31 mouse cellular contexts compared by ENCODE assay signal in genomic region chr10:34150454-34150853, GRCm38 (mm10). TPM values are rescaled to one million over a fixed set of nuclear protein-coding genes. Genes with fewer than 3 reads are reported as not detected.
A peak's percentile ranks its signal among the peaks of the same experiment; 100 is the strongest.
DNase-seq lines count a peak whose midpoint lies in the region; ATAC-seq lines count a peak whose summit lies in the region.
"Had no signal": no experiment of that assay in that cellular context is flagged by ENCODE, and none has a peak within 500 bp of the region (broad histone marks: within the 10 kb centered on the region; RNA-seq: fewer than 3 reads in every experiment).

No protein-coding gene starts in this region.

- H3K27ac ChIP-seq in kidney, embryonic 16.5 days (ENCODE audit: low read length): no peak overlapping the region
- peak overlapping the region; percentile 30; the same call in 1 of the 2 replicates for H3K27ac ChIP-seq in embryonic facial prominence, embryonic 10.5 days (replicated peaks)
- peak overlapping the region; percentile 41 for H3K27ac ChIP-seq in embryonic facial prominence, embryonic 13.5 days
- H3K27ac ChIP-seq in limb, embryonic 15.5 days: peak overlapping the region; percentile 27
- H3K27ac ChIP-seq in heart, embryonic 12.5 days (ENCODE audit: poor library complexity, severe bottlenecking): no peak overlapping the region
- H3K27ac ChIP-seq: hindbrain, embryonic 14.5 days; liver, embryonic 12.5 days; midbrain, embryonic 12.5 days; neural tube, embryonic 12.5 days had no signal

- H3K9ac ChIP-seq in kidney, embryonic 16.5 days (replicated peaks; ENCODE audit: low read length): no peak overlapping the region
- H3K9ac ChIP-seq in embryonic facial prominence, embryonic 13.5 days: no peak overlapping the region
- no peak overlapping the region for H3K9ac ChIP-seq in limb, embryonic 15.5 days
- H3K9ac ChIP-seq in heart, embryonic 12.5 days: no peak overlapping the region
- H3K9ac ChIP-seq: forebrain, postnatal 0 days; hindbrain, embryonic 14.5 days; liver, embryonic 12.5 days; liver, postnatal 0 days; midbrain, embryonic 12.5 days; neural tube, embryonic 12.5 days had no signal

- 0 out of 2 replicates have a peak, but pooled peaks cover 2% of the 10 kb centered on the region for H3K4me1 ChIP-seq in kidney, embryonic 16.5 days (ENCODE audit: insufficient read depth, low read length)
- peaks cover 22% of the 10 kb centered on the region for H3K4me1 ChIP-seq in embryonic facial prominence, embryonic 10.5 days
- peaks cover 13% of the 10 kb centered on the region for H3K4me1 ChIP-seq in embryonic facial prominence, embryonic 13.5 days
- H3K4me1 ChIP-seq in limb, embryonic 15.5 days: 0 out of 2 replicates have a peak, but pooled peaks cover 3% of the 10 kb centered on the region
- H3K4me1 ChIP-seq in heart, embryonic 12.5 days (replicated peaks): no peaks in the 10 kb centered on the region
- H3K4me1 ChIP-seq: liver, embryonic 12.5 days; midbrain, embryonic 12.5 days; neural tube, embryonic 12.5 days had no signal

- ATAC-seq in kidney, embryonic 16.5 days (ENCODE audit: low FRiP score, low TSS enrichment): peak; percentile 72
- no peak for ATAC-seq in embryonic facial prominence, embryonic 13.5 days (ENCODE audit: insufficient number of reproducible peaks, insufficient read depth, low FRiP score, low TSS enrichment, low read depth)
- ATAC-seq in limb, embryonic 15.5 days (ENCODE audit: insufficient number of reproducible peaks, low FRiP score, low TSS enrichment, low read depth): no peak
- ATAC-seq in heart, embryonic 12.5 days (ENCODE audit: insufficient number of reproducible peaks, low FRiP score): no peak
- ATAC-seq: forebrain, postnatal 0 days; inflammation-experienced regulatory T-cells, adult 6 months; liver, embryonic 12.5 days; liver, postnatal 0 days had no signal

- H3K4me2 ChIP-seq in kidney, embryonic 16.5 days (replicated peaks; ENCODE audit: low read depth, low read length): no peak overlapping the region
- no peak overlapping the region for H3K4me2 ChIP-seq in embryonic facial prominence, embryonic 13.5 days
- H3K4me2 ChIP-seq in limb, embryonic 15.5 days: no peak overlapping the region
- no peak overlapping the region for H3K4me2 ChIP-seq in heart, embryonic 12.5 days
- H3K4me2 ChIP-seq: heart, embryonic 11.5 days; hindbrain, embryonic 14.5 days; liver, embryonic 12.5 days; midbrain, embryonic 12.5 days; neural tube, embryonic 12.5 days had no signal

- H3K27me3 ChIP-seq in kidney, embryonic 16.5 days (ENCODE audit: insufficient read depth, low read length): no peaks in the 10 kb centered on the region
- H3K27me3 ChIP-seq in embryonic facial prominence, embryonic 10.5 days (replicated peaks; ENCODE audit: low read depth, poor library complexity, severe bottlenecking): no peaks in the 10 kb centered on the region
- no peaks in the 10 kb centered on the region for H3K27me3 ChIP-seq in embryonic facial prominence, embryonic 13.5 days
- no peaks in the 10 kb centered on the region for H3K27me3 ChIP-seq in limb, embryonic 15.5 days
- H3K27me3 ChIP-seq in heart, embryonic 12.5 days (replicated peaks): no peaks in the 10 kb centered on the region
- H3K27me3 ChIP-seq: liver, embryonic 12.5 days; neural tube, embryonic 12.5 days had no signal

- DNase-seq in kidney, postnatal 36 days: no peak
- DNase-seq in embryonic facial prominence, embryonic 10.5 days (ENCODE audit: low spot score): no peak
- no peak for DNase-seq in heart, adult 18-20 months
- DNase-seq: adrenal gland, postnatal 25 days; B cell, adult 2 months; cerebellum, adult 11-12 months; cerebellum, postnatal 14 days; forebrain, postnatal 0 days; gastrocnemius, postnatal 10 days; heart, postnatal 4 days; kidney, adult 11 months; kidney, postnatal 4 days; layer of hippocampus, postnatal 36 days; left cerebral cortex, postnatal 4 days; liver, postnatal 0 days; lung, postnatal 36 days; thymus, postnatal 4 days had no signal

- no peaks in the 10 kb centered on the region for H3K9me3 ChIP-seq in kidney, embryonic 16.5 days (ENCODE audit: low read length)
- no peaks in the 10 kb centered on the region for H3K9me3 ChIP-seq in embryonic facial prominence, embryonic 10.5 days
- H3K9me3 ChIP-seq in embryonic facial prominence, embryonic 13.5 days: no peaks in the 10 kb centered on the region
- no peaks in the 10 kb centered on the region for H3K9me3 ChIP-seq in limb, embryonic 15.5 days
- H3K9me3 ChIP-seq in heart, embryonic 12.5 days (replicated peaks): no peaks in the 10 kb centered on the region
- H3K9me3 ChIP-seq: liver, embryonic 12.5 days; midbrain, embryonic 12.5 days; neural tube, embryonic 12.5 days had no signal

- WGBS in kidney, embryonic 16.5 days: 21% methylated on average over 6 of the region's 6 CpGs
- WGBS in embryonic facial prominence, embryonic 10.5 days: 26% methylated on average over 6 of the region's 6 CpGs
- 22% methylated on average over 6 of the region's 6 CpGs for WGBS in embryonic facial prominence, embryonic 13.5 days
- 45% methylated on average over 6 of the region's 6 CpGs for WGBS in limb, embryonic 15.5 days
- 73% methylated on average over 6 of the region's 6 CpGs for WGBS in heart, embryonic 12.5 days

- H3K36me3 ChIP-seq in kidney, embryonic 16.5 days (ENCODE audit: insufficient read depth, low read length): peaks cover 11% of the 10 kb centered on the region; the same call in 1 of the 2 replicates
- H3K36me3 ChIP-seq in embryonic facial prominence, embryonic 10.5 days (replicated peaks): peaks cover 27% of the 10 kb centered on the region
- peaks cover 19% of the 10 kb centered on the region for H3K36me3 ChIP-seq in embryonic facial prominence, embryonic 13.5 days
- H3K36me3 ChIP-seq in limb, embryonic 15.5 days: peaks cover 20% of the 10 kb centered on the region
- H3K36me3 ChIP-seq in heart, embryonic 12.5 days: peaks cover 17% of the 10 kb centered on the region
- H3K36me3 ChIP-seq: midbrain, embryonic 12.5 days; neural tube, embryonic 12.5 days had no signal

- H3K4me3 ChIP-seq in kidney, embryonic 16.5 days (ENCODE audit: low read length): no peak overlapping the region
- no peak overlapping the region for H3K4me3 ChIP-seq in embryonic facial prominence, embryonic 10.5 days
- H3K4me3 ChIP-seq in embryonic facial prominence, embryonic 13.5 days: no peak overlapping the region
- no peak overlapping the region for H3K4me3 ChIP-seq in limb, embryonic 15.5 days
- no peak overlapping the region for H3K4me3 ChIP-seq in heart, embryonic 12.5 days
- H3K4me3 ChIP-seq: erythroblast, embryonic 14.5 days; liver, embryonic 12.5 days; midbrain, embryonic 12.5 days; myocyte; neural tube, embryonic 12.5 days had no signal

RNA-seq across cellular contexts. Expression of gene Calhm6, which starts 22.7 kb away (rescaled TPM):
- 0.57 and 0.96 TPM in 2 replicates for polyA plus RNA-seq in kidney, embryonic 16.5 days (2015; fragmentation: Nextera tagmentation; extraction: Ambion mirVana)
- polyA plus RNA-seq in embryonic facial prominence, embryonic 10.5 days (2016; fragmentation: Nextera tagmentation; extraction: Ambion mirVana): 0.62 and 0.68 TPM in 2 replicates
- polyA plus RNA-seq in embryonic facial prominence, embryonic 13.5 days (2015; fragmentation: Nextera tagmentation; extraction: Ambion mirVana): 1.5 TPM in 2 replicates
- polyA plus RNA-seq in limb, embryonic 15.5 days (2015; fragmentation: Nextera tagmentation; extraction: Ambion mirVana): 0.59 and 1.1 TPM in 2 replicates
- total RNA-seq in heart, adult 18-20 months (2021): under 1 TPM; 0.40 to 0.69 TPM
- polyA plus RNA-seq in heart, embryonic 12.5 days (2016; fragmentation: Nextera tagmentation; extraction: Ambion mirVana): 0.64 and 0.78 TPM in 2 replicates
- total RNA-seq: layer of hippocampus, postnatal 36 days had no signal
- polyA plus RNA-seq: erythroblast, embryonic 14.5 days; testis, adult 2 months had no signal

RNA-seq across cellular contexts. Expression of gene Calhm5, which starts 54.1 kb away (rescaled TPM):
- 0.46 and 0.74 TPM in 2 replicates for polyA plus RNA-seq in kidney, embryonic 16.5 days (2015; fragmentation: Nextera tagmentation; extraction: Ambion mirVana)
- 0.11 and 0.12 TPM in 2 replicates for polyA plus RNA-seq in embryonic facial prominence, embryonic 10.5 days (2016; fragmentation: Nextera tagmentation; extraction: Ambion mirVana)
- 0.62 and 0.86 TPM in 2 replicates for polyA plus RNA-seq in embryonic facial prominence, embryonic 13.5 days (2015; fragmentation: Nextera tagmentation; extraction: Ambion mirVana)
- polyA plus RNA-seq in limb, embryonic 15.5 days (2015; fragmentation: Nextera tagmentation; extraction: Ambion mirVana): 0.78 and 0.87 TPM in 2 replicates
- under 1 TPM; 0.87 to 0.93 TPM for total RNA-seq in heart, adult 18-20 months (2021)
- polyA plus RNA-seq in heart, embryonic 12.5 days (2016; fragmentation: Nextera tagmentation; extraction: Ambion mirVana): 1.3 TPM in 2 replicates
- total RNA-seq: megakaryocyte, adult 5-6 weeks had no signal
- polyA plus RNA-seq: erythroblast, embryonic 14.5 days; inflammation-experienced regulatory T-cells, adult 6 months had no signal

RNA-seq across cellular contexts. Expression of gene Dse, which starts 57.1 kb away (rescaled TPM):
- 24.7 and 25.4 TPM in 2 replicates for polyA plus RNA-seq in kidney, embryonic 16.5 days (2015; fragmentation: Nextera tagmentation; extraction: Ambion mirVana)
- polyA plus RNA-seq in embryonic facial prominence, embryonic 10.5 days (2016; fragmentation: Nextera tagmentation; extraction: Ambion mirVana): 29.1 and 33.6 TPM in 2 replicates
- 37.9 and 38.7 TPM in 2 replicates for polyA plus RNA-seq in embryonic facial prominence, embryonic 13.5 days (2015; fragmentation: Nextera tagmentation; extraction: Ambion mirVana)
- polyA plus RNA-seq in limb, embryonic 15.5 days (2015; fragmentation: Nextera tagmentation; extraction: Ambion mirVana): 35.5 and 39.0 TPM in 2 replicates
- total RNA-seq in heart, adult 18-20 months (2021): 1 to 10 TPM; 4.0 to 4.4 TPM
- 19.9 and 22.0 TPM in 2 replicates for polyA plus RNA-seq in heart, embryonic 12.5 days (2016; fragmentation: Nextera tagmentation; extraction: Ambion mirVana)
- polyA plus RNA-seq: erythroblast, embryonic 14.5 days had no signal

Comparison
In these comparisons a context has a peak if more than half of its experiments do, and no peak if none do; other contexts are left out.
1. H3K27ac ChIP-seq: peak in embryonic facial prominence, embryonic 10.5 days (single experiment), embryonic facial prominence, embryonic 13.5 days (single experiment) and limb, embryonic 15.5 days (single experiment); none in kidney, embryonic 16.5 days (single experiment) and heart, embryonic 12.5 days (single experiment).